Mouse (Mus musculus): ENCODE measurements around the gene Foxs1. TPM values are rescaled to one million over a fixed set of nuclear protein-coding genes. Genes with fewer than 3 reads are reported as not detected.
A peak's percentile ranks its signal among the peaks of the same experiment; 100 is the strongest.

Foxs1 gene
- total RNA-seq (2021): 1 to 10 TPM; 1.5 to 2.2 TPM
- long read RNA-seq, experiment 1, partial matches to known transcripts: 0 of 1 reads
- long read RNA-seq, experiment 1, other reads (novel, unspliced or antisense): 0 of 1 reads
- long read RNA-seq, experiment 2: 0 reads

GRCm38 (mm10) chr2:152933048-152933447, at the start of gene Foxs1:
TSS of gene Foxs1 (minus strand) at chr2:152933208.
- intact Hi-C loops (cut with DNase I): loop anchor here (5.0 kb wide), 1 partner anchor 241 kb away; no protein-coding TSS in a partner anchor
- DNase-seq: peak in 1 of 2 experiments; percentile 51

GRCm38 (mm10) chr2:152976991-152977390, 44.0 kb upstream of the Foxs1 start:
- intact Hi-C loops (cut with DNase I): no loop called here
- DNase-seq: no peak

GRCm38 (mm10) chr2:152965555-152965954, 32.5 kb upstream of the Foxs1 start:
- DNase-seq: no peak
- intact Hi-C loops (cut with DNase I): no loop called here

- intact Hi-C loops (cut with DNase I): no loop called here
Observed at GRCm38 (mm10) chr2:152962091-152962793, 29.2 kb upstream of the Foxs1 start, which contains the start of gene Ttll9. TSS of gene Ttll9 (plus strand) at chr2:152962485.

GRCm38 (mm10) chr2:152958116-152958515, 25.1 kb upstream of the Foxs1 start:
- intact Hi-C loops (cut with DNase I): no loop called here
- DNase-seq: no peak

More at GRCm38 (mm10) chr2:152962091-152962793, 29.2 kb upstream of the Foxs1 start, which contains the start of gene Ttll9:
- peak; percentile 43 for DNase-seq

- no peak for DNase-seq
- intact Hi-C loops (cut with DNase I): no loop called here
Observed at GRCm38 (mm10) chr2:152951850-152952720, 19.1 kb upstream of the Foxs1 start.

GRCm38 (mm10) chr2:152951065-152951849, 18.2 kb upstream of the Foxs1 start, which contains the start of gene Dusp15:
TSS of gene Dusp15 (minus strand) at chr2:152951698.
- intact Hi-C loops (cut with DNase I): no loop called here
- DNase-seq: no peak

- DNase-seq: no peak
- intact Hi-C loops (cut with DNase I): no loop called here
Observed at GRCm38 (mm10) chr2:152950358-152951064, 17.5 kb upstream of the Foxs1 start.

GRCm38 (mm10) chr2:152948438-152949020, 15.5 kb upstream of the Foxs1 start:
- intact Hi-C loops (cut with DNase I): no loop called here
- no peak for DNase-seq

GRCm38 (mm10) chr2:152947098-152947497, 14.1 kb upstream of the Foxs1 start:
- intact Hi-C loops (cut with DNase I): no loop called here
- no peak for DNase-seq

GRCm38 (mm10) chr2:152944013-152944412, 11.0 kb upstream of the Foxs1 start:
- intact Hi-C loops (cut with DNase I): no loop called here
- no peak for DNase-seq

GRCm38 (mm10) chr2:152943568-152943967, 10.6 kb upstream of the Foxs1 start:
- intact Hi-C loops (cut with DNase I): no loop called here
- no peak for DNase-seq

GRCm38 (mm10) chr2:152942898-152943515, 10.0 kb upstream of the Foxs1 start:
- DNase-seq: no peak

GRCm38 (mm10) chr2:152941776-152942175, 8.8 kb upstream of the Foxs1 start:
- intact Hi-C loops (cut with DNase I): no loop called here
- no peak for DNase-seq

More at GRCm38 (mm10) chr2:152942898-152943515, 10.0 kb upstream of the Foxs1 start:
- intact Hi-C loops (cut with DNase I): no loop called here

- intact Hi-C loops (cut with DNase I): no loop called here
- no peak for DNase-seq
Observed at GRCm38 (mm10) chr2:152941106-152941505, 8.1 kb upstream of the Foxs1 start.

- intact Hi-C loops (cut with DNase I): loop anchor here (2.0 to 5.0 kb wide), 2 partner anchors 57 to 108 kb away; partner anchors contain the start of gene Bcl2l1
- no peak for DNase-seq
Observed at GRCm38 (mm10) chr2:152939846-152940245, 6.8 kb upstream of the Foxs1 start.

- DNase-seq: peak; percentile 57 to 76
- intact Hi-C loops (cut with DNase I): loop anchor here (5.0 kb wide), 1 partner anchor 241 kb away; no protein-coding TSS in a partner anchor
Observed at GRCm38 (mm10) chr2:152933614-152934013, 606 bp upstream of the Foxs1 start.

GRCm38 (mm10) chr2:152931456-152932160, 1.4 kb downstream of the Foxs1 start:
- no peak for DNase-seq
- intact Hi-C loops (cut with DNase I): loop anchor here (5.0 kb wide), 1 partner anchor 239 kb away; no protein-coding TSS in a partner anchor

Data from gastrocnemius, postnatal 36 days (tissue).